Mouse (Mus musculus) adrenal gland, postnatal 10 days (tissue): ENCODE measurements at regions not wholly inside any gene's neighbourhood (a gene's known extent, or its start where the extent isn't known, plus 50 kb on each side); places are given as distances from the start of the nearest gene placed in this dataset.
"Not testable (repeated sequence)": the region's sequence is repeated elsewhere in the genome, so short reads cannot be mapped to it uniquely, and the experiment has no call there.

Source experiments
- DNase-seq: peaks from one replicate; pipeline ENCODE4 v3.0.0; 2021; ENCODE audit warnings: mixed read lengths

GRCm38 (mm10) chr13:113484159-113484762 lies 134.1 kb downstream of the Snx18 start:
- no peak for DNase-seq

- DNase-seq: no peak
Measured at GRCm38 (mm10) chr13:113482911-113483310, 135.5 kb downstream of the Snx18 start.

- no peak for DNase-seq
Measured at GRCm38 (mm10) chr13:113477901-113478510, 140.4 kb downstream of the Snx18 start.

- DNase-seq: no peak
Measured at GRCm38 (mm10) chr13:113470822-113471557, 147.4 kb downstream of the Snx18 start.

- peak; percentile 29 for DNase-seq
Measured at GRCm38 (mm10) chr13:113464190-113465064, 153.9 kb downstream of the Snx18 start.

GRCm38 (mm10) chr13:113463420-113463819 lies 154.9 kb downstream of the Snx18 start:
- no peak for DNase-seq

GRCm38 (mm10) chr13:113454490-113455295 lies 161.7 kb downstream of the BC067074 start:
- DNase-seq: no peak

GRCm38 (mm10) chr13:113448378-113448777 lies 155.4 kb downstream of the BC067074 start:
- DNase-seq: no peak

GRCm38 (mm10) chr13:113446226-113446625 lies 153.3 kb downstream of the BC067074 start:
- no peak for DNase-seq

- not testable (repeated sequence) for DNase-seq
Measured at GRCm38 (mm10) chr13:113444481-113444880, 151.5 kb downstream of the BC067074 start.

- DNase-seq: no peak
Measured at GRCm38 (mm10) chr13:113443078-113443477, 150.1 kb downstream of the BC067074 start.

- DNase-seq: no peak
Measured at GRCm38 (mm10) chr13:113442169-113442568, 149.2 kb downstream of the BC067074 start.

GRCm38 (mm10) chr13:113440137-113440536 lies 147.2 kb downstream of the BC067074 start:
- DNase-seq: no peak

- no peak for DNase-seq
Measured at GRCm38 (mm10) chr13:113439516-113439915, 146.6 kb downstream of the BC067074 start.

- DNase-seq: no peak
Measured at GRCm38 (mm10) chr13:113438872-113439271, 145.9 kb downstream of the BC067074 start.

GRCm38 (mm10) chr13:113436288-113436687 lies 143.3 kb downstream of the BC067074 start:
- no peak for DNase-seq

- DNase-seq: no peak
Measured at GRCm38 (mm10) chr13:113435117-113435516, 142.2 kb downstream of the BC067074 start.

- no peak for DNase-seq
Measured at GRCm38 (mm10) chr13:113433456-113433855, 140.5 kb downstream of the BC067074 start.

GRCm38 (mm10) chr13:113429615-113430014 lies 136.7 kb downstream of the BC067074 start:
- DNase-seq: no peak
